Mouse (Mus musculus) MEL (cell line): Measurements from ENCODE around the gene Snapc5.

Source experiments
- CTCF ChIP-seq, 3 experiments: IDR thresholded peaks in 2 of 3; conservative IDR thresholded peaks in 1 of 3; 2 replicates each; pipeline ENCODE4 v1.5.1; 2011 to 2012; ENCODE audit warnings: low read length in 3 of 3, low read depth in 2 of 3, mild to moderate bottlenecking in 2 of 3, improper control_type of control experiment in 1 of 3, inconsistent platforms in 1 of 3, mixed read lengths in 1 of 3, moderate library complexity in 1 of 3; ENCODE audit not compliant: control insufficient read depth in 1 of 3, insufficient read depth in 1 of 3, poor library complexity in 1 of 3, severe bottlenecking in 1 of 3
- MAX ChIP-seq: IDR thresholded peaks from 2 replicates; pipeline ENCODE4 v1.6.1; 2011; ENCODE audit warnings: low read length, improper control_type of control experiment
- NELFE ChIP-seq: IDR thresholded peaks from 2 replicates; pipeline ENCODE4 v1.6.1; 2011; ENCODE audit warnings: low read depth, low read length, improper control_type of control experiment
- RAD21 ChIP-seq: IDR thresholded peaks from 2 replicates; pipeline ENCODE4 v1.6.1; 2011; ENCODE audit warnings: mild to moderate bottlenecking, low read depth, low read length, improper control_type of control experiment

- TF ChIP-seq CTCF (IDR thresholded peaks at IDR 0.05 in 2 of 3, conservative IDR thresholded peaks at IDR 0.05 in 1 of 3; ENCODE audit: control insufficient read depth in 1 of 3, insufficient read depth in 1 of 3, low read depth in 2 of 3, low read length in 3 of 3, poor library complexity in 1 of 3, severe bottlenecking in 1 of 3) = no peak
- no peak for TF ChIP-seq MAX
- no peak for TF ChIP-seq RAD21
- no peak for TF ChIP-seq NELFE
Measured at GRCm38 (mm10) chr9:64231674-64232073, 52.6 kb downstream of the Snapc5 start.
